Mouse (Mus musculus): ENCODE measurements around the gene Ebi3. TPM values are rescaled to one million over a fixed set of nuclear protein-coding genes. Genes with fewer than 3 reads are reported as not detected.

Gene Ebi3
- polyA plus RNA-seq, 1 experiment from 2014 or later = 1.1 TPM

GRCm38 (mm10) chr17:55969560-55969959 is 17.1 kb downstream of the Ebi3 start:
- H3K4me2 ChIP-seq (ENCODE audit: low read depth, severe bottlenecking) = no peak overlapping the region
- H3K9ac ChIP-seq (ENCODE audit: low read length) = no peak overlapping the region
- H3K9me3 ChIP-seq (ENCODE audit: control insufficient read depth, low read length) = no peaks in the 10 kb centered on the region
- H3K27ac ChIP-seq (replicated peaks; ENCODE audit: low read depth, low read length) = no peak overlapping the region
- H3K36me3 ChIP-seq (ENCODE audit: control insufficient read depth, insufficient read depth, low read length) = peaks cover 11% of the 10 kb centered on the region
- H3K4me1 ChIP-seq (ENCODE audit: control insufficient read depth, insufficient read depth, low read length) = no peaks in the 10 kb centered on the region
- ATAC-seq (ENCODE audit: insufficient number of reproducible peaks, low FRiP score, low TSS enrichment, low read depth) (no peak), DNase-seq (ENCODE audit: low spot score) (no peak)
- H3K4me3 ChIP-seq (ENCODE audit: low read depth, low read length) = no peak overlapping the region
- WGBS = 56% methylated on average over 14 of the region's 14 CpGs
- H3K27me3 ChIP-seq (ENCODE audit: control insufficient read depth, insufficient read depth, low read length) = 0 out of 2 replicates have a peak, but pooled peaks cover 2% of the 10 kb centered on the region

GRCm38 (mm10) chr17:55969966-55970891 is 17.8 kb downstream of the Ebi3 start, which contains the start of gene Shd:
Gene Shd, plus strand, starts transcription at chr17:55970467.
- WGBS = 8% methylated on average over 54 of the region's 55 CpGs

DNA sequence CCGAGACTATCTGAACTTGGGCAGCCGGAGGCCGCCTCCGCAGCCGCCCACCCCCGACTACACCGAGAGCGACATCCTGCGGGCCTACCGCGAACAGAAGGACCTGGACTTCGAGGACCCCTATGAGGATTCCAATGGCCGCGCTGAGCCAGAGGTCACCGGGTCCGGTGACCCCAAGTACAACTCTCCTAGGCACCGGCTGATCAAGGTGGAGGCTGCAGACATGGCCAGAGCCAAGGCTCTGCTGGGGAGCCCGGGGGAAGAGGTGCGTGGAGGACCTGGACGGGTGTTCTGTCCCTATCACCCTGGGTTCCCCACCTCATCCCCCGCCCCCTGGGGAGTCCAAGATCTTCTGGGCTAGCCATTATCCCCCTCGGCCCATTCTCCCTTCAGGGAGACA is 19.0 kb downstream of the Ebi3 start:
- H3K9ac ChIP-seq (ENCODE audit: low read length) = peak overlapping the region; percentile 24; the same call in 1 of the 2 replicates
- 0 out of 2 replicates have a peak, but pooled peaks cover 2% of the 10 kb centered on the region for H3K27me3 ChIP-seq (ENCODE audit: control insufficient read depth, insufficient read depth, low read length)
- H3K4me2 ChIP-seq (ENCODE audit: low read depth, severe bottlenecking) = peak overlapping the region; percentile 82
- no peaks in the 10 kb centered on the region for H3K9me3 ChIP-seq (ENCODE audit: control insufficient read depth, low read length)
- WGBS = 28% methylated on average over 22 of the region's 22 CpGs
- no peak overlapping the region for H3K27ac ChIP-seq (replicated peaks; ENCODE audit: low read depth, low read length)
- no peaks in the 10 kb centered on the region for H3K4me1 ChIP-seq (ENCODE audit: control insufficient read depth, insufficient read depth, low read length)
- DNase-seq (ENCODE audit: low spot score) (no peak), ATAC-seq (ENCODE audit: insufficient number of reproducible peaks, low FRiP score, low TSS enrichment, low read depth) (no peak)
- peak overlapping the region; percentile 56; the same call in 1 of the 2 replicates for H3K4me3 ChIP-seq (ENCODE audit: low read depth, low read length)
- H3K36me3 ChIP-seq (ENCODE audit: control insufficient read depth, insufficient read depth, low read length) = peaks cover 9% of the 10 kb centered on the region

More at GRCm38 (mm10) chr17:55969966-55970891, 17.8 kb downstream of the Ebi3 start, which contains the start of gene Shd:
- H3K36me3 ChIP-seq (ENCODE audit: control insufficient read depth, insufficient read depth, low read length) = peaks cover 11% of the 10 kb centered on the region
- DNase-seq (ENCODE audit: low spot score) = peak; percentile 80
- ATAC-seq (ENCODE audit: insufficient number of reproducible peaks, low FRiP score, low TSS enrichment, low read depth) = peak; percentile 49; the same call in 1 of the 2 replicates
- H3K4me1 ChIP-seq (ENCODE audit: control insufficient read depth, insufficient read depth, low read length) = no peaks in the 10 kb centered on the region
- 0 out of 2 replicates have a peak, but pooled peaks cover 2% of the 10 kb centered on the region for H3K27me3 ChIP-seq (ENCODE audit: control insufficient read depth, insufficient read depth, low read length)
- peak within 1 kb of the TSS; percentile 82 for H3K4me2 ChIP-seq (ENCODE audit: low read depth, severe bottlenecking)
- peak within 1 kb of the TSS; percentile 56 for H3K4me3 ChIP-seq (ENCODE audit: low read depth, low read length)
- no peaks in the 10 kb centered on the region for H3K9me3 ChIP-seq (ENCODE audit: control insufficient read depth, low read length)
- H3K27ac ChIP-seq (replicated peaks; ENCODE audit: low read depth, low read length) = no peak within 1 kb of the TSS
- H3K9ac ChIP-seq (ENCODE audit: low read length) = peak within 1 kb of the TSS; percentile 76

- Histone ChIP-seq H3K27ac (replicated peaks; ENCODE audit: low read depth, low read length) (no peak overlapping the region), H3K27me3 (ENCODE audit: control insufficient read depth, insufficient read depth, low read length) (0 out of 2 replicates have a peak, but pooled peaks cover 2% of the 10 kb centered on the region), H3K4me1 (ENCODE audit: control insufficient read depth, insufficient read depth, low read length) (no peaks in the 10 kb centered on the region), H3K4me2 (ENCODE audit: low read depth, severe bottlenecking) (no peak overlapping the region), H3K36me3 (ENCODE audit: control insufficient read depth, insufficient read depth, low read length) (0 out of 2 replicates have a peak, but pooled peaks cover 2% of the 10 kb centered on the region), H3K9me3 (ENCODE audit: control insufficient read depth, low read length) (no peaks in the 10 kb centered on the region), H3K9ac (ENCODE audit: low read length) (no peak overlapping the region), H3K4me3 (ENCODE audit: low read depth, low read length) (no peak overlapping the region)
- WGBS = 17% methylated on average over 13 of the region's 13 CpGs
- peak; percentile 76 for ATAC-seq (ENCODE audit: insufficient number of reproducible peaks, low FRiP score, low TSS enrichment, low read depth)
- peak; percentile 86 for DNase-seq (ENCODE audit: low spot score)
Measured at GRCm38 (mm10) chr17:55976255-55976862, 23.9 kb downstream of the Ebi3 start.

DNA sequence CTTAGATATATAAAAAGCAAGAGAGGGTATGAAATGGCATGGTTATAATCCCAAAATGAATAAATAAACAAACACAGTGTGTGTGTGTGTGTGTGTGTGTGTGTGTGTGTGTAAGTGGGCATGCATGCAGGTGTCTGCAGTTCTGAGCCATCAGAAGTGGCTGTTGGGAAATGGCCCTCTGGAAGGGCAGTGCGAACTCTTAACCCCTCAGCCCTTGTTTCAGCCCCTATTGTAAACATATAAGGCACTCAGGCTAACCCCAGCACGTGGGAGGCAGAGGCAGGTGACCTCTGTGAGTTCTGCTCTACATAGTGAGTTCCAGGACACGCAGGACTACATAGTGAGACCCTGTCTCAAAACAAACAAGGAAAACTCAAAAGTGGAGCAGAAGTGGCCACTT is 24.9 kb downstream of the Ebi3 start:
- ATAC-seq (ENCODE audit: insufficient number of reproducible peaks, low FRiP score, low TSS enrichment, low read depth) (no peak), DNase-seq (ENCODE audit: low spot score) (no peak)
- no peak overlapping the region for H3K4me2 ChIP-seq (ENCODE audit: low read depth, severe bottlenecking)
- no peaks in the 10 kb centered on the region for H3K27me3 ChIP-seq (ENCODE audit: control insufficient read depth, insufficient read depth, low read length)
- H3K36me3 ChIP-seq (ENCODE audit: control insufficient read depth, insufficient read depth, low read length) = 0 out of 2 replicates have a peak, but pooled peaks cover 2% of the 10 kb centered on the region
- 45% methylated on average over 3 of the region's 3 CpGs for WGBS
- no peak overlapping the region for H3K9ac ChIP-seq (ENCODE audit: low read length)
- no peaks in the 10 kb centered on the region for H3K9me3 ChIP-seq (ENCODE audit: control insufficient read depth, low read length)
- H3K4me3 ChIP-seq (ENCODE audit: low read depth, low read length) = no peak overlapping the region
- no peak overlapping the region for H3K27ac ChIP-seq (replicated peaks; ENCODE audit: low read depth, low read length)
- no peaks in the 10 kb centered on the region for H3K4me1 ChIP-seq (ENCODE audit: control insufficient read depth, insufficient read depth, low read length)

DNA sequence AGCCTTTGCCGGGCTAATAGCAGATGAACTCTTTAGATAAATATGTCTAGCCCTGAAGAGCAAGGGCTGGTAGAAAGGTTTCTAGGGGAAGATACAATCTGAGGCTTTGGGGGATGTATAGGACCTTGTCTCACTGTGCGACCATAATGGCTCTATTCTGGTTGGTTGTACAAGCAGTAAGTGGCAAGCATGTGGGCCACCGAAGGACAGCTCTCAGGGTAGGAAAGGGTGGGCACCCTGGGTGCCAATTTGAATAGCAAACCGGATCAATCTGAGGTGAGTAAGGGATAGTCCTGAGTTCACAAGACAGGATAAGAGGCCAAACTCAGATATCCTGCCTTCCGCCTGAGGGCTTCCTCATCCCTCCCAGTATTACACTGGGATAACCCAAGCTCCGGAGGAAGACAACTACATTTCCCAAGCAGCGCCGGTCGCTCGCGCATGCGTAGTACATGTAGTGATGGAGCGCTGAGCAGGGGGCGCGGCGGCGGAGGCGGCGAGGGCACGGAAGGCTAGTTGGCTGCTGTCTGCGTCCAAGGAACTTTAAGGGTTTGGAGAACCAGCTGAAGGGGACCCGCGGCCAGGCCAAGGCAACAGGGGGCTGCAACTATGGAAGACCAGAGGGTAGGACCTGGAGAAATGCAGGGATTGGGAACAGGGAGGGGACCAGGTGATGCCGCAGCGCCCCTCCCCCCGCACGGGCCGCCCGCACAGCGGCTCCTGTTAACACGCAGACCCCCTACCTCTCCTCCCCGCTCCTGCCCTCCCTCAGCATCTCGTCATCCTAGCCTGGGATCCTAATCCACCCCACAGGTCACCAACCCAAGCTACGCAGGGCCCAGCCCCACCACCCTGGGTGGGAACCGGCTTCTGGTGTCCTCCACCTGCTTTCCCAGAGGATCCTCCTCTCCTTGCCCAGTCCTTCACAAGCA is 33.9 kb downstream of the Ebi3 start, which contains the start of gene Fsd1:
Gene Fsd1, plus strand, starts transcription at position 480 of the 932 bp plus-strand sequence.
- Histone ChIP-seq H3K36me3 (ENCODE audit: control insufficient read depth, insufficient read depth, low read length) (no peaks in the 10 kb centered on the region), H3K9ac (ENCODE audit: low read length) (peak within 1 kb of the TSS; percentile 65), H3K4me3 (ENCODE audit: low read depth, low read length) (peak within 1 kb of the TSS; percentile 63), H3K9me3 (ENCODE audit: control insufficient read depth, low read length) (no peaks in the 10 kb centered on the region), H3K4me1 (ENCODE audit: control insufficient read depth, insufficient read depth, low read length) (peaks cover 2% of the 10 kb centered on the region; the same call in 1 of the 2 replicates), H3K4me2 (ENCODE audit: low read depth, severe bottlenecking) (peak within 1 kb of the TSS; percentile 92), H3K27me3 (ENCODE audit: control insufficient read depth, insufficient read depth, low read length) (no peaks in the 10 kb centered on the region), H3K27ac (replicated peaks; ENCODE audit: low read depth, low read length) (no peak within 1 kb of the TSS)
- WGBS = 10% methylated on average over 35 of the region's 35 CpGs
- DNase-seq (ENCODE audit: low spot score) (peak; percentile 86), ATAC-seq (ENCODE audit: insufficient number of reproducible peaks, low FRiP score, low TSS enrichment, low read depth) (peak; percentile 51; the same call in 1 of the 2 replicates)

- DNase-seq (ENCODE audit: low spot score) = no peak
- ATAC-seq (ENCODE audit: insufficient number of reproducible peaks, low FRiP score, low TSS enrichment, low read depth) = no peak; the same call in 1 of the 2 replicates
- Histone ChIP-seq H3K36me3 (ENCODE audit: control insufficient read depth, insufficient read depth, low read length) (no peaks in the 10 kb centered on the region), H3K9ac (ENCODE audit: low read length) (no peak overlapping the region), H3K27ac (replicated peaks; ENCODE audit: low read depth, low read length) (no peak overlapping the region), H3K27me3 (ENCODE audit: control insufficient read depth, insufficient read depth, low read length) (no peaks in the 10 kb centered on the region), H3K4me1 (ENCODE audit: control insufficient read depth, insufficient read depth, low read length) (peaks cover 2% of the 10 kb centered on the region; the same call in 1 of the 2 replicates), H3K9me3 (ENCODE audit: control insufficient read depth, low read length) (no peaks in the 10 kb centered on the region), H3K4me3 (ENCODE audit: low read depth, low read length) (no peak overlapping the region), H3K4me2 (ENCODE audit: low read depth, severe bottlenecking) (no peak overlapping the region)
- 84% methylated on average over 8 of the region's 8 CpGs for WGBS
Measured at GRCm38 (mm10) chr17:55990278-55990898, 37.9 kb downstream of the Ebi3 start.
